Mouse (Mus musculus) natural killer cell, adult 2 months (primary cell): ENCODE results near the gene Exph5.

Source experiments
- DNase-seq, 2 experiments: peaks; one replicate each; pipeline ENCODE4 v3.0.0; 2022; ENCODE audit warnings: low spot score in 2 of 2

Exph5 gene

GRCm38 (mm10) chr9:53301269-53301720 lies at the start of gene Exph5:
Gene Exph5 (plus strand): TSS chr9:53301670.
- no peak for DNase-seq

GRCm38 (mm10) chr9:53254368-53254767 lies 47.1 kb upstream of the Exph5 start:
- DNase-seq: peak; percentile 58 to 69

- no peak for DNase-seq
These were observed 44.7 kb upstream of the Exph5 start for GRCm38 (mm10) chr9:53256690-53257305.

GRCm38 (mm10) chr9:53257772-53258171 lies 43.7 kb upstream of the Exph5 start:
- DNase-seq: no peak

GRCm38 (mm10) chr9:53258199-53258598 lies 43.3 kb upstream of the Exph5 start:
- DNase-seq: no peak

GRCm38 (mm10) chr9:53264387-53264786 lies 37.1 kb upstream of the Exph5 start:
- DNase-seq: no peak

GRCm38 (mm10) chr9:53265589-53265988 lies 35.9 kb upstream of the Exph5 start:
- no peak for DNase-seq

GRCm38 (mm10) chr9:53268036-53268435 lies 33.4 kb upstream of the Exph5 start:
- no peak for DNase-seq

GRCm38 (mm10) chr9:53268731-53269465 lies 32.6 kb upstream of the Exph5 start:
- no peak for DNase-seq

- DNase-seq: no peak
These were observed 32.1 kb upstream of the Exph5 start for GRCm38 (mm10) chr9:53269466-53269755.

- DNase-seq: no peak
These were observed 30.0 kb upstream of the Exph5 start for GRCm38 (mm10) chr9:53271281-53272022.

GRCm38 (mm10) chr9:53272207-53272606 lies 29.3 kb upstream of the Exph5 start:
- DNase-seq: no peak

GRCm38 (mm10) chr9:53272714-53273113 lies 28.8 kb upstream of the Exph5 start:
- DNase-seq: no peak

GRCm38 (mm10) chr9:53276381-53276780 lies 25.1 kb upstream of the Exph5 start:
- no peak for DNase-seq

- no peak for DNase-seq
These were observed 22.5 kb upstream of the Exph5 start for GRCm38 (mm10) chr9:53278997-53279396.

- DNase-seq: no peak
These were observed 14.7 kb upstream of the Exph5 start for GRCm38 (mm10) chr9:53286793-53287192.

- no peak for DNase-seq
These were observed 11.5 kb upstream of the Exph5 start for GRCm38 (mm10) chr9:53290006-53290405.

- DNase-seq: no peak
These were observed 8.6 kb upstream of the Exph5 start for GRCm38 (mm10) chr9:53292833-53293232.

- DNase-seq: no peak
These were observed 386 bp downstream of the Exph5 start for GRCm38 (mm10) chr9:53301801-53302311.

- DNase-seq: no peak
These were observed 945 bp downstream of the Exph5 start for GRCm38 (mm10) chr9:53302415-53302814.

GRCm38 (mm10) chr9:53307904-53308303 lies 6.4 kb downstream of the Exph5 start:
- no peak for DNase-seq

- DNase-seq: no peak
These were observed 11.5 kb downstream of the Exph5 start for GRCm38 (mm10) chr9:53312981-53313380.
